Mouse (Mus musculus) B cell, adult 2 months (primary cell): ENCODE data around the gene Inpp4b.

Experiments used
- DNase-seq, 2 experiments: peaks; one replicate each; pipeline ENCODE4 v3.0.0; 2022

The Inpp4b gene

GRCm38 (mm10) chr8:81849976-81850375 is 507.6 kb downstream of the Inpp4b start:
- DNase-seq = no peak

- DNase-seq = no peak
Observed at GRCm38 (mm10) chr8:81853184-81853583, 510.8 kb downstream of the Inpp4b start.

- no peak for DNase-seq
Observed at GRCm38 (mm10) chr8:81854543-81854942, 512.2 kb downstream of the Inpp4b start.

- DNase-seq = no peak
Observed at GRCm38 (mm10) chr8:81855009-81855408, 512.7 kb downstream of the Inpp4b start.

- no peak for DNase-seq
Observed at GRCm38 (mm10) chr8:81856120-81856519, 513.8 kb downstream of the Inpp4b start.

- no peak for DNase-seq
Observed at GRCm38 (mm10) chr8:81856608-81857007, 514.3 kb downstream of the Inpp4b start.

- DNase-seq = no peak
Observed at GRCm38 (mm10) chr8:81858393-81858792, 516.0 kb downstream of the Inpp4b start.

GRCm38 (mm10) chr8:81859805-81860204 is 517.4 kb downstream of the Inpp4b start:
- no peak for DNase-seq

- no peak for DNase-seq
Observed at GRCm38 (mm10) chr8:81861311-81861710, 519.0 kb downstream of the Inpp4b start.

GRCm38 (mm10) chr8:81862738-81863137 is 520.4 kb downstream of the Inpp4b start:
- DNase-seq = no peak

- no peak for DNase-seq
Observed at GRCm38 (mm10) chr8:81864318-81864717, 522.0 kb downstream of the Inpp4b start.

GRCm38 (mm10) chr8:81865664-81866063 is 523.3 kb downstream of the Inpp4b start:
- no peak for DNase-seq

GRCm38 (mm10) chr8:81867020-81867419 is 524.7 kb downstream of the Inpp4b start:
- DNase-seq = no peak

GRCm38 (mm10) chr8:81870466-81870865 is 528.1 kb downstream of the Inpp4b start:
- DNase-seq = no peak

- no peak for DNase-seq
Observed at GRCm38 (mm10) chr8:81880071-81880470, 537.7 kb downstream of the Inpp4b start.

GRCm38 (mm10) chr8:81884195-81884594 is 541.8 kb downstream of the Inpp4b start:
- no peak for DNase-seq

- DNase-seq = no peak
Observed at GRCm38 (mm10) chr8:81888843-81889242, 546.5 kb downstream of the Inpp4b start.

- DNase-seq = no peak
Observed at GRCm38 (mm10) chr8:81893292-81893691, 550.9 kb downstream of the Inpp4b start.

GRCm38 (mm10) chr8:81946812-81947211 is 604.5 kb downstream of the Inpp4b start:
- no peak for DNase-seq

GRCm38 (mm10) chr8:81953101-81953500 is 610.7 kb downstream of the Inpp4b start:
- no peak for DNase-seq

GRCm38 (mm10) chr8:81985128-81985665 is 642.8 kb downstream of the Inpp4b start:
- DNase-seq = no peak

GRCm38 (mm10) chr8:81992966-81993365 is 650.6 kb downstream of the Inpp4b start:
- DNase-seq = no peak

GRCm38 (mm10) chr8:81996239-81996638 is 653.9 kb downstream of the Inpp4b start:
- no peak for DNase-seq

GRCm38 (mm10) chr8:81996823-81997222 is 654.5 kb downstream of the Inpp4b start:
- DNase-seq = no peak

GRCm38 (mm10) chr8:82004158-82004557 is 661.8 kb downstream of the Inpp4b start:
- no peak for DNase-seq

GRCm38 (mm10) chr8:82005466-82005865 is 663.1 kb downstream of the Inpp4b start:
- DNase-seq = no peak
